Mouse (Mus musculus): ENCODE results near the gene Ppp1cc. TPM values are rescaled to one million over a fixed set of nuclear protein-coding genes. Genes with fewer than 3 reads are reported as not detected.
A peak's percentile ranks its signal among the peaks of the same experiment; 100 is the strongest.

Ppp1cc gene
- polyA plus RNA-seq, 1 experiment from 2014 or later = 293 TPM

GRCm38 (mm10) chr5:122158557-122159515 lies 758 bp downstream of the Ppp1cc start:
- peak overlapping the region; percentile 95 for H3K4me3 ChIP-seq (ENCODE audit: low read depth, low read length)
- WGBS = 2% methylated on average over 41 of the region's 42 CpGs
- H3K9me3 ChIP-seq (ENCODE audit: low read depth, low read length) = no peaks in the 10 kb centered on the region
- no peak for TF ChIP-seq CTCF (IDR thresholded peaks at IDR 0.05; ENCODE audit: low read depth)
- ATAC-seq (ENCODE audit: insufficient read depth) (no peak), DNase-seq (peak; percentile 27)
- H3K9ac ChIP-seq = peak overlapping the region; percentile 98
- H3K4me2 ChIP-seq = peak overlapping the region; percentile 88
- peaks cover 45% of the 10 kb centered on the region for H3K36me3 ChIP-seq (ENCODE audit: insufficient read depth)
- peak overlapping the region; percentile 86 for H3K27ac ChIP-seq (ENCODE audit: low read depth)
- H3K27me3 ChIP-seq (ENCODE audit: insufficient read depth, low read length) = no peaks in the 10 kb centered on the region
- H3K4me1 ChIP-seq (ENCODE audit: insufficient read depth) = peaks cover 28% of the 10 kb centered on the region; the same call in 1 of the 2 replicates

- H3K27ac ChIP-seq (ENCODE audit: low read depth) = no peak overlapping the region
- H3K9me3 ChIP-seq (ENCODE audit: low read depth, low read length) = no peaks in the 10 kb centered on the region
- peaks cover 88% of the 10 kb centered on the region for H3K36me3 ChIP-seq (ENCODE audit: insufficient read depth)
- no peaks in the 10 kb centered on the region for H3K27me3 ChIP-seq (ENCODE audit: insufficient read depth, low read length)
- 62% methylated on average over 6 of the region's 6 CpGs for WGBS
- H3K9ac ChIP-seq = no peak overlapping the region; the same call in 1 of the 2 replicates
- DNase-seq = no peak
- TF ChIP-seq CTCF (IDR thresholded peaks at IDR 0.05; ENCODE audit: low read depth) = no peak
- H3K4me2 ChIP-seq = peak overlapping the region; percentile 2; the same call in 1 of the 2 replicates
- H3K4me3 ChIP-seq (ENCODE audit: low read depth, low read length) = no peak overlapping the region
- no peak for ATAC-seq (ENCODE audit: insufficient read depth)
- peaks cover 15% of the 10 kb centered on the region; the same call in 1 of the 2 replicates for H3K4me1 ChIP-seq (ENCODE audit: insufficient read depth)
These were observed 5.1 kb downstream of the Ppp1cc start for GRCm38 (mm10) chr5:122163194-122163593.

- Histone ChIP-seq H3K4me3 (ENCODE audit: low read depth, low read length) (no peak overlapping the region), H3K4me1 (ENCODE audit: insufficient read depth) (peaks cover 15% of the 10 kb centered on the region; the same call in 1 of the 2 replicates), H3K27me3 (ENCODE audit: insufficient read depth, low read length) (no peaks in the 10 kb centered on the region), H3K4me2 (no peak overlapping the region), H3K9me3 (ENCODE audit: low read depth, low read length) (no peaks in the 10 kb centered on the region), H3K9ac (no peak overlapping the region), H3K27ac (ENCODE audit: low read depth) (no peak overlapping the region), H3K36me3 (ENCODE audit: insufficient read depth) (peaks cover 95% of the 10 kb centered on the region)
- DNase-seq (no peak), ATAC-seq (ENCODE audit: insufficient read depth) (no peak)
- TF ChIP-seq CTCF (IDR thresholded peaks at IDR 0.05; ENCODE audit: low read depth) = no peak
- WGBS = 55% methylated on average over 3 of the region's 3 CpGs
These were observed 5.9 kb downstream of the Ppp1cc start for GRCm38 (mm10) chr5:122164011-122164410.

GRCm38 (mm10) chr5:122165233-122165915 lies 7.3 kb downstream of the Ppp1cc start:
- Histone ChIP-seq H3K9me3 (ENCODE audit: low read depth, low read length) (no peaks in the 10 kb centered on the region), H3K9ac (no peak overlapping the region), H3K4me2 (no peak overlapping the region), H3K27ac (ENCODE audit: low read depth) (no peak overlapping the region), H3K36me3 (ENCODE audit: insufficient read depth) (peaks cover 99% of the 10 kb centered on the region), H3K27me3 (ENCODE audit: insufficient read depth, low read length) (no peaks in the 10 kb centered on the region), H3K4me3 (ENCODE audit: low read depth, low read length) (no peak overlapping the region), H3K4me1 (ENCODE audit: insufficient read depth) (peaks cover 9% of the 10 kb centered on the region; the same call in 1 of the 2 replicates)
- DNase-seq (no peak), ATAC-seq (ENCODE audit: insufficient read depth) (no peak)
- 61% methylated on average over 6 of the region's 6 CpGs for WGBS
- TF ChIP-seq CTCF (IDR thresholded peaks at IDR 0.05; ENCODE audit: low read depth) = no peak

GRCm38 (mm10) chr5:122166636-122167161 lies 8.6 kb downstream of the Ppp1cc start:
- WGBS = 63% methylated on average over 8 of the region's 8 CpGs
- no peak overlapping the region for H3K4me3 ChIP-seq (ENCODE audit: low read depth, low read length)
- H3K9ac ChIP-seq = peak overlapping the region; percentile 23
- DNase-seq (no peak), ATAC-seq (ENCODE audit: insufficient read depth) (no peak)
- TF ChIP-seq CTCF (IDR thresholded peaks at IDR 0.05; ENCODE audit: low read depth) = no peak
- peak overlapping the region; percentile 8; the same call in 1 of the 2 replicates for H3K27ac ChIP-seq (ENCODE audit: low read depth)
- H3K4me2 ChIP-seq = no peak overlapping the region
- H3K9me3 ChIP-seq (ENCODE audit: low read depth, low read length) = no peaks in the 10 kb centered on the region
- H3K4me1 ChIP-seq (ENCODE audit: insufficient read depth) = no peaks in the 10 kb centered on the region
- H3K36me3 ChIP-seq (ENCODE audit: insufficient read depth) = peaks cover 99% of the 10 kb centered on the region
- H3K27me3 ChIP-seq (ENCODE audit: insufficient read depth, low read length) = no peaks in the 10 kb centered on the region

- WGBS = 71% methylated on average over 14 of the region's 14 CpGs
- Histone ChIP-seq H3K9me3 (ENCODE audit: low read depth, low read length) (no peaks in the 10 kb centered on the region), H3K36me3 (ENCODE audit: insufficient read depth) (peaks cover 99% of the 10 kb centered on the region), H3K4me1 (ENCODE audit: insufficient read depth) (no peaks in the 10 kb centered on the region), H3K27ac (ENCODE audit: low read depth) (no peak overlapping the region), H3K9ac (no peak overlapping the region), H3K4me3 (ENCODE audit: low read depth, low read length) (no peak overlapping the region), H3K4me2 (no peak overlapping the region), H3K27me3 (ENCODE audit: insufficient read depth, low read length) (no peaks in the 10 kb centered on the region)
- no peak for TF ChIP-seq CTCF (IDR thresholded peaks at IDR 0.05; ENCODE audit: low read depth)
- ATAC-seq (ENCODE audit: insufficient read depth) = no peak
- DNase-seq = no peak
These were observed 10.4 kb downstream of the Ppp1cc start for GRCm38 (mm10) chr5:122168344-122169069.
